23 mouse cellular contexts compared by ENCODE assay signal in the genomic region with DNA sequence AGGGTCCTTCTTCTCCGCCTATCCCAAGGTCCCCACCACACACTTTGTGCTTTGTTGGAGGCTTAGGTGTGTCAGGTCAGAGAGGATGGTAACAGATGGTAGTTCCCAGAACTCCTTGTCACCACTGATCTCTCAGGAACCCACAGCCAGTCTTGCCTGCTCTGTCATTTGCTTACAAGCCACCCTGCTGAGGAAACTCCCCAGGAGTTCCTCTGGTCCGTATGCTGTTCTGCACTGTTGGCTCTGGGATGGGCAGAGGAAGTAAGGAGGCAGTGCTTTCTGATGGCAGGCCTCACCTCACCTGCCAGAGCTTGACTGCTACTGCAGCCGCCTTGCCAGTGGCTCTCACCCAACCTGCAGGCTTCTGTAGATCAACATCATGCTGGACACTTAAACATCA.
DNase-seq lines count a peak whose midpoint lies in the region; ATAC-seq and TF ChIP-seq lines count a peak whose summit lies in the region.
"Had no signal": no experiment of that assay in that cellular context is flagged by ENCODE, and none has a peak within 500 bp of the region (broad histone marks: within the 10 kb centered on the region; RNA-seq: fewer than 3 reads in every experiment).

No protein-coding gene starts in this region.

- H3K27ac ChIP-seq in forebrain, embryonic 15.5 days (replicated peaks) = no peak overlapping the region
- H3K27ac ChIP-seq: embryonic facial prominence, embryonic 12.5 days; forebrain, embryonic 12.5 days; heart, embryonic 15.5 days; hindbrain, embryonic 15.5 days; limb, embryonic 15.5 days; liver, embryonic 14.5 days; lung, embryonic 15.5 days; stomach, postnatal 0 days had no signal

- H3K9me3 ChIP-seq in E14TG2a.4 (ENCODE audit: low read length) = no peaks in the 10 kb centered on the region
- no peaks in the 10 kb centered on the region for H3K9me3 ChIP-seq in forebrain, embryonic 15.5 days
- H3K9me3 ChIP-seq: embryonic facial prominence, embryonic 12.5 days; forebrain, embryonic 12.5 days; heart, embryonic 15.5 days; hindbrain, embryonic 15.5 days; limb, embryonic 15.5 days; lung, embryonic 15.5 days had no signal

- no peaks in the 10 kb centered on the region for H3K36me3 ChIP-seq in E14TG2a.4 (ENCODE audit: insufficient read depth, low read length)
- H3K36me3 ChIP-seq in forebrain, embryonic 15.5 days = no peaks in the 10 kb centered on the region
- H3K36me3 ChIP-seq: embryonic facial prominence, embryonic 12.5 days; forebrain, embryonic 12.5 days; heart, embryonic 15.5 days; hindbrain, embryonic 15.5 days; limb, embryonic 15.5 days; lung, embryonic 15.5 days had no signal

- peaks cover 32% of the 10 kb centered on the region for H3K4me1 ChIP-seq in E14TG2a.4 (replicated peaks; ENCODE audit: low read depth, low read length)
- H3K4me1 ChIP-seq in forebrain, embryonic 15.5 days = 0 out of 2 replicates have a peak, but pooled peaks cover 3% of the 10 kb centered on the region
- H3K4me1 ChIP-seq: limb, embryonic 15.5 days had no signal

- 0 out of 2 replicates have a peak overlapping the region, but pooled peaks have one; percentile 4 for H3K4me3 ChIP-seq in E14TG2a.4 (replicated peaks; ENCODE audit: low read length)
- H3K4me3 ChIP-seq in forebrain, embryonic 15.5 days = no peak overlapping the region
- H3K4me3 ChIP-seq: embryonic facial prominence, embryonic 12.5 days; forebrain, embryonic 12.5 days; heart, embryonic 15.5 days; hindbrain, embryonic 15.5 days; limb, embryonic 15.5 days; lung, embryonic 15.5 days had no signal

- no peak for ATAC-seq in forebrain, embryonic 15.5 days (replicated peaks)

- WGBS in forebrain, embryonic 15.5 days = 76% methylated on average over 3 of the region's 3 CpGs

- H3K27me3 ChIP-seq in E14TG2a.4 (ENCODE audit: insufficient read depth, low read length) = no peaks in the 10 kb centered on the region
- no peaks in the 10 kb centered on the region for H3K27me3 ChIP-seq in forebrain, embryonic 15.5 days
- H3K27me3 ChIP-seq: embryonic facial prominence, embryonic 12.5 days; forebrain, embryonic 12.5 days; heart, embryonic 15.5 days; hindbrain, embryonic 15.5 days; limb, embryonic 15.5 days; lung, embryonic 15.5 days had no signal

- no peak overlapping the region for H3K4me2 ChIP-seq in forebrain, embryonic 15.5 days (replicated peaks)
- H3K4me2 ChIP-seq: embryonic facial prominence, embryonic 12.5 days; forebrain, embryonic 12.5 days; heart, embryonic 15.5 days; hindbrain, embryonic 15.5 days; limb, embryonic 15.5 days; lung, embryonic 15.5 days had no signal

- peak; percentile 15 for DNase-seq in ES-CJ7 (ENCODE audit: low read depth, low spot score)
- peak; percentile 85 to 89 for DNase-seq in cerebellum, adult 18-20 months
- peak; percentile 48 to 79 for DNase-seq in cerebellum, postnatal 14 days
- DNase-seq in lung, postnatal 25 days (ENCODE audit: low spot score) = no peak
- no peak for DNase-seq in adrenal gland, adult 2 months
- DNase-seq: gastrocnemius, postnatal 36 days; heart, postnatal 36 days; kidney, adult 8-10 months; kidney, postnatal 14 days; left cerebral cortex, postnatal 4 days; lung, postnatal 4 days; thymus, adult 2 months; thymus, postnatal 4 days had no signal

- no peak overlapping the region for H3K9ac ChIP-seq in forebrain, embryonic 15.5 days (replicated peaks)
- H3K9ac ChIP-seq: embryonic facial prominence, embryonic 12.5 days; forebrain, embryonic 12.5 days; heart, embryonic 15.5 days; hindbrain, embryonic 15.5 days; limb, embryonic 15.5 days; liver, embryonic 14.5 days; lung, embryonic 15.5 days had no signal

- no peak for TF ChIP-seq CTCF in E14TG2a.4 (conservative IDR thresholded peaks at IDR 0.05; ENCODE audit: low read length)

Comparison
In these comparisons a context has a peak if more than half of its experiments do, and no peak if none do; other contexts are left out.
1. DNase-seq: peak in ES-CJ7 (single experiment), cerebellum, adult 18-20 months (2 of 2) and cerebellum, postnatal 14 days (2 of 2); none in lung, postnatal 25 days (single experiment) and adrenal gland, adult 2 months (single experiment).